In the genomic region with DNA sequence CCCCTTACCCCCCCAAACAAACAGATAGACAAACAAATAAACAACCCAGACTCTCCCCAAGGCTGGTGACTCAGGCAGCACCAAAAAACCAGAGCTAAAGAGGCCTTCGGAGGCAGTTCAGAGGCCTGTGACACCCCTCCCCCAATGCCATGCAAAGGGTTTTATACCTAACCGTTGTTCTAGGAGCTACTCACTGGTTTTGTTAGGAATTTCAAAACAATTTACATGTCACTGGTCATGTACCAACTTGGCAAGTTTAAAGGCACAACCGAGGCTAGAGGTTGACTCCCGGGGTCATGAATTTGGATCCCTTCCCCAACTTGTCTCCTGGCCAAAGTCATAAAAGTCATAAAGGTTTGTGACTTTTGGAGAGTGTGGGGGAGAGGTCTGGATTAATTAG, we compare ENCODE assay signal across 22 mouse cellular contexts. TPM values are rescaled to one million over a fixed set of nuclear protein-coding genes. Genes with fewer than 3 reads are reported as not detected.
"Had no signal": no experiment of that assay in that cellular context is flagged by ENCODE, and none has a peak within 500 bp of the region (broad histone marks: within the 10 kb centered on the region; RNA-seq: fewer than 3 reads in every experiment).

No protein-coding gene starts in this region.

- ATAC-seq: inflammation-experienced regulatory T-cells, adult 6 months had no signal

- H3K4me2 ChIP-seq: liver, embryonic 13.5 days; midbrain, embryonic 11.5 days had no signal

- H3K27ac ChIP-seq: layer of hippocampus, adult 2 months; liver, embryonic 13.5 days had no signal

- H3K9ac ChIP-seq: liver, embryonic 13.5 days had no signal

- H3K4me3 ChIP-seq: layer of hippocampus, adult 2 months; liver, embryonic 13.5 days had no signal

- H3K9me3 ChIP-seq: liver, embryonic 13.5 days had no signal

- DNase-seq: kidney, postnatal 14 days; layer of hippocampus, adult 9-11 months; liver, embryonic 13.5 days; lung, adult 2 months; lung, postnatal 14 days; lung, postnatal 4 days; midbrain, embryonic 14.5 days; thymus, adult 18-20 months; thymus, postnatal 36 days had no signal

- H3K36me3 ChIP-seq: liver, embryonic 13.5 days had no signal

RNA-seq across cellular contexts. Expression of a gene that starts 32.9 kb away (rescaled TPM):
- total RNA-seq: liver, adult 2 months; megakaryocyte progenitor cell, adult 5-6 weeks; megakaryocyte-erythroid progenitor cell, adult 5-6 weeks had no signal
- polyA plus RNA-seq: inflammation-experienced regulatory T-cells, adult 6 months; kidney, embryonic 16.5 days; liver, adult 2 months; liver, embryonic 13.5 days; liver, embryonic 16.5 days; lung, embryonic 16.5 days; midbrain, embryonic 11.5 days; neural tube, embryonic 11.5 days; testis, adult 2 months had no signal

RNA-seq across cellular contexts. Expression of a gene that starts 58.0 kb away (rescaled TPM):
- total RNA-seq: layer of hippocampus, adult 2 months; layer of hippocampus, postnatal 25 days; left cerebral cortex, adult 18-20 months; megakaryocyte-erythroid progenitor cell, adult 5-6 weeks had no signal
- polyA plus RNA-seq: inflammation-experienced regulatory T-cells, adult 6 months; testis, adult 2 months had no signal
